Comparison of ENCODE assay signal across 13 mouse cellular contexts in genomic region chr3:89282291-89282643, GRCm38 (mm10). TPM values are rescaled to one million over a fixed set of nuclear protein-coding genes. Genes with fewer than 3 reads are reported as not detected.
DNase-seq lines count a peak whose midpoint lies in the region; ATAC-seq and TF ChIP-seq lines count a peak whose summit lies in the region.
"Had no signal": no experiment of that assay in that cellular context is flagged by ENCODE, and none has a peak within 500 bp of the region (broad histone marks: within the 10 kb centered on the region; RNA-seq: fewer than 3 reads in every experiment).

No protein-coding gene starts in this region.

- no peaks in the 10 kb centered on the region for H3K9me3 ChIP-seq in hindbrain, embryonic 11.5 days (ENCODE audit: control insufficient read depth, low read length)
- no peaks in the 10 kb centered on the region for H3K9me3 ChIP-seq in hindbrain, embryonic 12.5 days (replicated peaks)
- no peaks in the 10 kb centered on the region for H3K9me3 ChIP-seq in neural tube, embryonic 11.5 days (ENCODE audit: control insufficient read depth, low read length)
- no peaks in the 10 kb centered on the region for H3K9me3 ChIP-seq in forebrain, postnatal 0 days (ENCODE audit: low read length)
- H3K9me3 ChIP-seq in neural tube, embryonic 14.5 days (ENCODE audit: control insufficient read depth, low read length), result no peaks in the 10 kb centered on the region
- H3K9me3 ChIP-seq: heart, embryonic 13.5 days; hindbrain, embryonic 15.5 days; midbrain, embryonic 15.5 days had no signal

- TF ChIP-seq CTCF in forebrain, postnatal 0 days (IDR thresholded peaks at IDR 0.05; ENCODE audit: low read depth), result no peak

- H3K9ac ChIP-seq in hindbrain, embryonic 11.5 days (ENCODE audit: low read depth, low read length), result peak overlapping the region; percentile 45
- no peak overlapping the region for H3K9ac ChIP-seq in hindbrain, embryonic 12.5 days
- H3K9ac ChIP-seq in neural tube, embryonic 11.5 days (ENCODE audit: low read length), result 0 out of 2 replicates have a peak overlapping the region, but pooled peaks have one; percentile 18
- 0 out of 2 replicates have a peak overlapping the region, but pooled peaks have one; percentile 23 for H3K9ac ChIP-seq in forebrain, postnatal 0 days
- H3K9ac ChIP-seq in neural tube, embryonic 14.5 days (replicated peaks; ENCODE audit: low read depth, low read length), result no peak overlapping the region
- H3K9ac ChIP-seq: midbrain, embryonic 15.5 days had no signal

- no peak overlapping the region for H3K4me3 ChIP-seq in hindbrain, embryonic 11.5 days (ENCODE audit: low read depth, low read length)
- no peak overlapping the region for H3K4me3 ChIP-seq in hindbrain, embryonic 12.5 days
- H3K4me3 ChIP-seq in neural tube, embryonic 11.5 days (ENCODE audit: low read depth, low read length), result no peak overlapping the region
- no peak overlapping the region for H3K4me3 ChIP-seq in forebrain, postnatal 0 days (ENCODE audit: low read depth, low read length)
- H3K4me3 ChIP-seq in neural tube, embryonic 14.5 days (ENCODE audit: low read depth, low read length), result no peak overlapping the region

- no peak for DNase-seq in hindbrain, embryonic 11.5 days (ENCODE audit: low spot score)
- DNase-seq in neural tube, embryonic 11.5 days (ENCODE audit: low spot score), result no peak
- DNase-seq in neural tube, embryonic 10.5 days (ENCODE audit: extremely low spot score, low spot score), result no peak
- DNase-seq in forebrain, postnatal 0 days, result no peak
- no peak for DNase-seq in thymus, postnatal 4 days
- no peak for DNase-seq in gastrocnemius, postnatal 14 days

- peaks cover 34% of the 10 kb centered on the region for H3K27me3 ChIP-seq in hindbrain, embryonic 11.5 days (ENCODE audit: control insufficient read depth, insufficient read depth, low read length)
- H3K27me3 ChIP-seq in hindbrain, embryonic 12.5 days, result peaks cover 48% of the 10 kb centered on the region
- peaks cover 26% of the 10 kb centered on the region for H3K27me3 ChIP-seq in neural tube, embryonic 11.5 days (ENCODE audit: control insufficient read depth, insufficient read depth, low read length)
- H3K27me3 ChIP-seq in forebrain, postnatal 0 days (ENCODE audit: insufficient read depth, low read length), result no peaks in the 10 kb centered on the region
- H3K27me3 ChIP-seq in neural tube, embryonic 14.5 days (ENCODE audit: control insufficient read depth, insufficient read depth, low read length), result 0 out of 2 replicates have a peak, but pooled peaks cover 3% of the 10 kb centered on the region

- H3K4me2 ChIP-seq in hindbrain, embryonic 11.5 days (replicated peaks; ENCODE audit: low read depth, low read length), result no peak overlapping the region
- no peak overlapping the region for H3K4me2 ChIP-seq in hindbrain, embryonic 12.5 days (replicated peaks)
- no peak overlapping the region for H3K4me2 ChIP-seq in neural tube, embryonic 11.5 days (ENCODE audit: low read depth)
- H3K4me2 ChIP-seq in forebrain, postnatal 0 days (ENCODE audit: low read depth), result no peak overlapping the region
- peak overlapping the region; percentile 96; the same call in 1 of the 2 replicates for H3K4me2 ChIP-seq in neural tube, embryonic 14.5 days (ENCODE audit: low read depth, low read length)

- no peak for ATAC-seq in hindbrain, embryonic 11.5 days (ENCODE audit: low FRiP score)
- ATAC-seq in hindbrain, embryonic 12.5 days (ENCODE audit: low FRiP score), result no peak
- no peak for ATAC-seq in neural tube, embryonic 11.5 days (ENCODE audit: insufficient read depth, low FRiP score, low TSS enrichment)
- ATAC-seq in forebrain, postnatal 0 days, result no peak
- no peak for ATAC-seq in neural tube, embryonic 14.5 days (ENCODE audit: low read depth)
- ATAC-seq: midbrain, embryonic 15.5 days had no signal

- intact Hi-C loops in gastrocnemius, postnatal 14 days (cut with DNase I; ENCODE audit: low total_unique reads), result no loop called here

- no peaks in the 10 kb centered on the region for H3K36me3 ChIP-seq in hindbrain, embryonic 11.5 days (ENCODE audit: control insufficient read depth, insufficient read depth, low read length)
- no peaks in the 10 kb centered on the region for H3K36me3 ChIP-seq in hindbrain, embryonic 12.5 days
- no peaks in the 10 kb centered on the region for H3K36me3 ChIP-seq in neural tube, embryonic 11.5 days (ENCODE audit: control insufficient read depth, insufficient read depth, low read length)
- no peaks in the 10 kb centered on the region for H3K36me3 ChIP-seq in forebrain, postnatal 0 days (ENCODE audit: insufficient read depth)
- H3K36me3 ChIP-seq in neural tube, embryonic 14.5 days (ENCODE audit: control insufficient read depth, insufficient read depth, low read length), result no peaks in the 10 kb centered on the region
- H3K36me3 ChIP-seq: heart, embryonic 13.5 days; hindbrain, embryonic 15.5 days; midbrain, embryonic 15.5 days had no signal

- WGBS in hindbrain, embryonic 11.5 days, result 31% methylated on average over 4 of the region's 4 CpGs
- WGBS in hindbrain, embryonic 12.5 days, result 26% methylated on average over 4 of the region's 4 CpGs
- 31% methylated on average over 4 of the region's 4 CpGs for WGBS in neural tube, embryonic 11.5 days
- 17% methylated on average over 4 of the region's 4 CpGs for WGBS in forebrain, postnatal 0 days
- whole genome bisulfite sequencing in neural tube, embryonic 14.5 days, result 27% methylated on average over 4 of the region's 4 CpGs

- peaks cover 13% of the 10 kb centered on the region for H3K4me1 ChIP-seq in hindbrain, embryonic 11.5 days (replicated peaks; ENCODE audit: control insufficient read depth, insufficient read depth, low read length)
- peaks cover 37% of the 10 kb centered on the region for H3K4me1 ChIP-seq in hindbrain, embryonic 12.5 days
- H3K4me1 ChIP-seq in neural tube, embryonic 11.5 days (ENCODE audit: control insufficient read depth, insufficient read depth, low read length), result peaks cover 14% of the 10 kb centered on the region
- H3K4me1 ChIP-seq in forebrain, postnatal 0 days (ENCODE audit: insufficient read depth), result 0 out of 2 replicates have a peak, but pooled peaks cover 9% of the 10 kb centered on the region
- peaks cover 25% of the 10 kb centered on the region for H3K4me1 ChIP-seq in neural tube, embryonic 14.5 days (ENCODE audit: control insufficient read depth, insufficient read depth, low read length)

- no peak overlapping the region for H3K27ac ChIP-seq in hindbrain, embryonic 11.5 days (ENCODE audit: low read depth, low read length)
- no peak overlapping the region for H3K27ac ChIP-seq in hindbrain, embryonic 12.5 days
- no peak overlapping the region for H3K27ac ChIP-seq in neural tube, embryonic 11.5 days (ENCODE audit: low read depth, low read length)
- H3K27ac ChIP-seq in forebrain, postnatal 0 days (ENCODE audit: low read depth, low read length), result no peak overlapping the region
- no peak overlapping the region for H3K27ac ChIP-seq in neural tube, embryonic 14.5 days (ENCODE audit: low read depth, low read length)
- H3K27ac ChIP-seq: hindbrain, embryonic 15.5 days; midbrain, embryonic 15.5 days had no signal

RNA-seq across cellular contexts. Expression of gene Efna1, which starts 1.3 kb away (rescaled TPM):
- 14.0 and 16.4 TPM in 2 replicates for polyA plus RNA-seq in hindbrain, embryonic 11.5 days (2014; fragmentation: Nextera tagmentation; extraction: Ambion mirVana)
- 14.3 and 15.4 TPM in 2 replicates for polyA plus RNA-seq in hindbrain, embryonic 12.5 days (2016; fragmentation: Nextera tagmentation; extraction: Ambion mirVana)
- polyA plus RNA-seq in neural tube, embryonic 11.5 days (2014; fragmentation: Nextera tagmentation; extraction: Ambion mirVana), result 13.7 and 15.9 TPM in 2 replicates
- total RNA-seq in forebrain, postnatal 0 days (2014; rRNA removed), result 5.5 and 8.4 TPM in 2 replicates
- 10.8 and 11.1 TPM in 2 replicates for polyA plus RNA-seq in forebrain, postnatal 0 days (2015; fragmentation: Nextera tagmentation; extraction: Ambion mirVana)
- polyA plus RNA-seq in neural tube, embryonic 14.5 days (2014; fragmentation: Nextera tagmentation; extraction: Ambion mirVana), result 6.8 and 10.5 TPM in 2 replicates
- total RNA-seq in gastrocnemius, postnatal 14 days (2021), result 10 to 100 TPM; 20.7 to 22.1 TPM
- polyA plus RNA-seq: activated CD4-positive, CD25-positive, alpha-beta regulatory T cell, adult 4 months; CD4-positive, CD25-positive, alpha-beta regulatory T cell, adult 4 months had no signal

RNA-seq across cellular contexts. Expression of gene Slc50a1, which starts 11.9 kb away (rescaled TPM):
- polyA plus RNA-seq in hindbrain, embryonic 11.5 days (2014; fragmentation: Nextera tagmentation; extraction: Ambion mirVana), result 35.9 and 37.5 TPM in 2 replicates
- 44.9 and 46.8 TPM in 2 replicates for polyA plus RNA-seq in hindbrain, embryonic 12.5 days (2016; fragmentation: Nextera tagmentation; extraction: Ambion mirVana)
- 33.8 and 37.6 TPM in 2 replicates for polyA plus RNA-seq in neural tube, embryonic 11.5 days (2014; fragmentation: Nextera tagmentation; extraction: Ambion mirVana)
- 22.1 and 26.7 TPM in 2 replicates for total RNA-seq in forebrain, postnatal 0 days (2014; rRNA removed)
- polyA plus RNA-seq in forebrain, postnatal 0 days (2015; fragmentation: Nextera tagmentation; extraction: Ambion mirVana), result 34.8 and 36.8 TPM in 2 replicates
- 36.7 and 39.8 TPM in 2 replicates for polyA plus RNA-seq in neural tube, embryonic 14.5 days (2014; fragmentation: Nextera tagmentation; extraction: Ambion mirVana)
- total RNA-seq in gastrocnemius, postnatal 14 days (2021), result 10 to 100 TPM; 14.2 to 14.6 TPM

RNA-seq across cellular contexts. Expression of gene Dpm3, which starts 23.1 kb away (rescaled TPM):
- 75.7 and 82.9 TPM in 2 replicates for polyA plus RNA-seq in hindbrain, embryonic 11.5 days (2014; fragmentation: Nextera tagmentation; extraction: Ambion mirVana)
- 63.9 and 86.7 TPM in 2 replicates for polyA plus RNA-seq in hindbrain, embryonic 12.5 days (2016; fragmentation: Nextera tagmentation; extraction: Ambion mirVana)
- polyA plus RNA-seq in neural tube, embryonic 11.5 days (2014; fragmentation: Nextera tagmentation; extraction: Ambion mirVana), result 86.1 and 88.5 TPM in 2 replicates
- total RNA-seq in forebrain, postnatal 0 days (2014; rRNA removed), result 66.7 and 160 TPM in 2 replicates
- 74.9 and 96.8 TPM in 2 replicates for polyA plus RNA-seq in forebrain, postnatal 0 days (2015; fragmentation: Nextera tagmentation; extraction: Ambion mirVana)
- polyA plus RNA-seq in neural tube, embryonic 14.5 days (2014; fragmentation: Nextera tagmentation; extraction: Ambion mirVana), result 69.6 and 84.4 TPM in 2 replicates
- total RNA-seq in gastrocnemius, postnatal 14 days (2021), result 10 to 100 TPM; 32.5 to 37.3 TPM

RNA-seq across cellular contexts. Expression of gene Trim46, which starts 36.2 kb away (rescaled TPM):
- polyA plus RNA-seq in hindbrain, embryonic 11.5 days (2014; fragmentation: Nextera tagmentation; extraction: Ambion mirVana), result 9.5 and 9.7 TPM in 2 replicates
- 27.2 and 29.6 TPM in 2 replicates for polyA plus RNA-seq in hindbrain, embryonic 12.5 days (2016; fragmentation: Nextera tagmentation; extraction: Ambion mirVana)
- 11.6 and 12.8 TPM in 2 replicates for polyA plus RNA-seq in neural tube, embryonic 11.5 days (2014; fragmentation: Nextera tagmentation; extraction: Ambion mirVana)
- total RNA-seq in forebrain, postnatal 0 days (2014; rRNA removed), result 83.0 and 98.3 TPM in 2 replicates
- polyA plus RNA-seq in forebrain, postnatal 0 days (2015; fragmentation: Nextera tagmentation; extraction: Ambion mirVana), result 56.0 and 63.5 TPM in 2 replicates
- 61.6 and 70.7 TPM in 2 replicates for polyA plus RNA-seq in neural tube, embryonic 14.5 days (2014; fragmentation: Nextera tagmentation; extraction: Ambion mirVana)
- total RNA-seq in gastrocnemius, postnatal 14 days (2021), result under 1 TPM; 0.16 to 0.39 TPM

RNA-seq across cellular contexts. Expression of gene Krtcap2, which starts 36.5 kb away (rescaled TPM):
- 276 and 289 TPM in 2 replicates for polyA plus RNA-seq in hindbrain, embryonic 11.5 days (2014; fragmentation: Nextera tagmentation; extraction: Ambion mirVana)
- polyA plus RNA-seq in hindbrain, embryonic 12.5 days (2016; fragmentation: Nextera tagmentation; extraction: Ambion mirVana), result 247 and 271 TPM in 2 replicates
- polyA plus RNA-seq in neural tube, embryonic 11.5 days (2014; fragmentation: Nextera tagmentation; extraction: Ambion mirVana), result 237 and 255 TPM in 2 replicates
- total RNA-seq in forebrain, postnatal 0 days (2014; rRNA removed), result 67.0 and 68.1 TPM in 2 replicates
- polyA plus RNA-seq in forebrain, postnatal 0 days (2015; fragmentation: Nextera tagmentation; extraction: Ambion mirVana), result 221 and 244 TPM in 2 replicates
- 206 and 240 TPM in 2 replicates for polyA plus RNA-seq in neural tube, embryonic 14.5 days (2014; fragmentation: Nextera tagmentation; extraction: Ambion mirVana)
- total RNA-seq in gastrocnemius, postnatal 14 days (2021), result 10 to 100 TPM; 74.0 to 85.6 TPM

Comparison
In these comparisons a context has a peak if more than half of its experiments do, and no peak if none do; other contexts are left out.
1. H3K9ac ChIP-seq: peak in hindbrain, embryonic 11.5 days (single experiment), neural tube, embryonic 11.5 days (single experiment) and forebrain, postnatal 0 days (single experiment); none in hindbrain, embryonic 12.5 days (single experiment) and neural tube, embryonic 14.5 days (single experiment).